Mouse (Mus musculus): ENCODE data around the gene E2f1.

DNA sequence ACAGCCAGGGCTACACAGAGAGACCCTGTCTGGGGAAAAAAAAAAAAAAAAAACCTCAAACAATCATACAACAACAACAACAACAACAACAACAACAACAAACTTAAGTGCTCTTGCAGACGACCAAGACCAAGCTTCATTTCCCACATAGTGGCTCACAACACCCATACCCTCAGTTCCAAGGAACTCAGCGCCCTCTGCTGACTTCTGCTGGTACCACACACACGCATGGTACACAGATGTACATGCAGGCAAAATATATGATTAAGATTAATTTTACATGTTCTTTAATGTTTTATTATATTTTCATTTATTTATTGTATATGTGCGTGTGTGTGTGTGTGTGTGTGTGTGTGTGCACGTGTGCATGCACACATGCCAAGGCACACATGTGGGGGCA lies 16.7 kb upstream of the E2f1 start:
- TF ChIP-seq TBP (conservative IDR thresholded peaks at IDR 0.05; ENCODE audit: low read depth, low read length) (no peak), KAT2A (IDR thresholded peaks at IDR 0.05; ENCODE audit: insufficient replicate concordance, low read length) (no peak), MXI1 (IDR thresholded peaks at IDR 0.05; ENCODE audit: low read depth, low read length) (no peak), MAX (IDR thresholded peaks at IDR 0.05; ENCODE audit: low read length) (no peak), EP300 (IDR thresholded peaks at IDR 0.05; ENCODE audit: low read length) (no peak), CTCF (conservative IDR thresholded peaks at IDR 0.05 in 1 of 2, IDR thresholded peaks at IDR 0.05 in 1 of 2; ENCODE audit: low read depth in 2 of 2, low read length in 2 of 2) (peak; percentile 11 to 60; a peak in 3 of 4 replicates), TCF12 (IDR thresholded peaks at IDR 0.05; ENCODE audit: low read depth, low read length) (no peak), POLR2A (IDR thresholded peaks at IDR 0.05; ENCODE audit: low read depth, low read length) (no peak), PAX5 (IDR thresholded peaks at IDR 0.05; ENCODE audit: low read length) (no peak), POLR2AphosphoS2 (IDR thresholded peaks at IDR 0.05; ENCODE audit: low read depth, low read length) (no peak), USF2 (conservative IDR thresholded peaks at IDR 0.05; ENCODE audit: low read depth, low read length) (no peak), MAZ (IDR thresholded peaks at IDR 0.05; ENCODE audit: low read depth, low read length) (no peak), MAFK (IDR thresholded peaks at IDR 0.05; ENCODE audit: insufficient replicate concordance, low read length) (no peak), CHD2 (IDR thresholded peaks at IDR 0.05; ENCODE audit: low read length) (no peak)

All from CH12.LX (cell line).